Mouse (Mus musculus) embryonic facial prominence, embryonic 13.5 days (tissue): ENCODE results near the gene Srcin1. TPM values are rescaled to one million over a fixed set of nuclear protein-coding genes. Genes with fewer than 3 reads are reported as not detected.
A peak's percentile ranks its signal among the peaks of the same experiment; 100 is the strongest.

Experiments used
- ATAC-seq: fragments of 200-750 bp; cut with Nextera tagmentation; 2 replicates; pipeline ENCODE4 v1.8.0; 2017; ENCODE audit warnings: low read depth; ENCODE audit not compliant: insufficient number of reproducible peaks, insufficient read depth, low FRiP score, low TSS enrichment
- H3K27ac ChIP-seq: fragments of 300-500 bp; sonication (generic); 2 replicates; pipeline ENCODE4 v1.5.1; 2015; ENCODE audit warnings: moderate library complexity, mild to moderate bottlenecking, inconsistent platforms
- H3K27me3 ChIP-seq: fragments of 300-500 bp; sonication (generic); 2 replicates; pipeline ENCODE4 v1.6.1; 2015; ENCODE audit warnings: mild to moderate bottlenecking, inconsistent platforms
- H3K36me3 ChIP-seq: fragments of 300-500 bp; sonication (generic); 2 replicates; pipeline ENCODE4 v1.6.1; 2015; ENCODE audit warnings: mild to moderate bottlenecking, inconsistent platforms
- H3K4me1 ChIP-seq: fragments of 300-500 bp; sonication (generic); 2 replicates; pipeline ENCODE4 v1.6.1; 2015; ENCODE audit warnings: inconsistent platforms
- H3K4me2 ChIP-seq: fragments of 300-500 bp; sonication (generic); 2 replicates; pipeline ENCODE4 v1.6.1; 2015; ENCODE audit warnings: moderate library complexity, mild to moderate bottlenecking, inconsistent platforms
- H3K4me3 ChIP-seq: fragments of 300-500 bp; sonication (generic); 2 replicates; pipeline ENCODE4 v1.5.1; 2015; ENCODE audit warnings: mild to moderate bottlenecking, inconsistent platforms
- H3K9ac ChIP-seq: fragments of 300-500 bp; sonication (generic); 2 replicates; pipeline ENCODE4 v1.6.1; 2015; ENCODE audit warnings: mild to moderate bottlenecking, inconsistent platforms
- H3K9me3 ChIP-seq: fragments of 300-500 bp; sonication (generic); 2 replicates; pipeline ENCODE4 v1.6.1; 2016; ENCODE audit warnings: inconsistent platforms
- WGBS: fragments of 180-500 bp; shearing (Covaris S2); methylation state at CpG from one replicate; pipeline ENCODE4 v1.1.7; 2015; ENCODE audit warnings: mixed read lengths; 5-methylcytosine and 5-hydroxymethylcytosine counted together
- polyA plus RNA-seq: library from polyadenylated mRNA; unstranded; fragments of >200 nt; fragmentation: Nextera tagmentation; extraction: Ambion mirVana; gene quantifications from 2 replicates; pipeline ENCODE4 v1.2.1, GENCODE M21; 2015

The Srcin1 gene
- polyA plus RNA-seq, 1 experiment from 2014 or later: 0.76 TPM

DNA sequence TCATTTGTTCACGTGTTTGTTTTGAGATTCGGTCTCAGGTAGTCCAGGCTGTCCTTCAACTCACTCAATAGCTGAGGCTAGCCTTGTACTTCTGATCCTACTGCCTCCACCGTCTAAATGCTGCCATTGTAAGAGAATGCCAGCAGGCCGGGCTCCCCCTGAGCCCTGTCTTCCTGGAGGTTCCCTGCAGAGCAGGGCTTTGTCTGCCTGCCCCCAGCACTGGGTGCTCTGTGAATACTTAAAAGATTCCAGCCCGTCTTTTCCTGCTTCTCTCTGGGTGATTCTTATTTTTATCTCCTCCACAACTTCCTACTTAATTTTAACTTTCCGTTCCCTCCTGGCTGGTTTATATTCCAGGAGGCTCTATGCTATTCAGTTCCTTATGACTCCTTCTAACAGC is 26.2 kb upstream of the Srcin1 start:
- Histone ChIP-seq H3K4me1 (no peaks in the 10 kb centered on the region), H3K27me3 (no peaks in the 10 kb centered on the region), H3K4me2 (no peak overlapping the region), H3K9ac (no peak overlapping the region), H3K36me3 (no peaks in the 10 kb centered on the region), H3K27ac (no peak overlapping the region), H3K9me3 (no peaks in the 10 kb centered on the region), H3K4me3 (no peak overlapping the region)
- 24% methylated on average over 6 of the region's 6 CpGs for WGBS
- ATAC-seq: no peak

DNA sequence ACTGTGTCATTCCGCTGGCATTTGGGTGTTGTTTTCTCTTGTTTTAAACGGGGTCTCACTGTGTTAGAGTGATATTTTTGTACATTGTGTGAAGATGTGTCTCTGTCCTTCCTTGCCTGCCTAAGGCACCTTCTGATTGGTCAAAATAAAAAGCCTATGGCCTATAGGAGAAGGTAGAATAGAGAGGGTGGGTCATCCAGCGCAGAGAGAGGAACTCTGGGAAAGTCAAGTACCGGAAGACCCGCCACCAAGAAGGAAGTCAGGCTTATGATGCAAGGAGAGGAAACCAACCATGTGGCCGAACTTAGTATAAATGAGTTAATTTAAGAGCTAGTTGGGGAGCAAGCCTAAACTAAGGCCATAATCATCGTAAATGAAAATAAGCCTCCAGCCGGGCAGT is 23.1 kb upstream of the Srcin1 start:
- WGBS: 90% methylated on average over 8 of the region's 8 CpGs
- ATAC-seq: no peak
- no peak overlapping the region for H3K27ac ChIP-seq
- no peaks in the 10 kb centered on the region for H3K9me3 ChIP-seq
- H3K27me3 ChIP-seq: no peaks in the 10 kb centered on the region
- no peak overlapping the region for H3K4me2 ChIP-seq
- H3K4me1 ChIP-seq: no peaks in the 10 kb centered on the region
- no peaks in the 10 kb centered on the region for H3K36me3 ChIP-seq
- no peak overlapping the region for H3K9ac ChIP-seq
- H3K4me3 ChIP-seq: no peak overlapping the region

DNA sequence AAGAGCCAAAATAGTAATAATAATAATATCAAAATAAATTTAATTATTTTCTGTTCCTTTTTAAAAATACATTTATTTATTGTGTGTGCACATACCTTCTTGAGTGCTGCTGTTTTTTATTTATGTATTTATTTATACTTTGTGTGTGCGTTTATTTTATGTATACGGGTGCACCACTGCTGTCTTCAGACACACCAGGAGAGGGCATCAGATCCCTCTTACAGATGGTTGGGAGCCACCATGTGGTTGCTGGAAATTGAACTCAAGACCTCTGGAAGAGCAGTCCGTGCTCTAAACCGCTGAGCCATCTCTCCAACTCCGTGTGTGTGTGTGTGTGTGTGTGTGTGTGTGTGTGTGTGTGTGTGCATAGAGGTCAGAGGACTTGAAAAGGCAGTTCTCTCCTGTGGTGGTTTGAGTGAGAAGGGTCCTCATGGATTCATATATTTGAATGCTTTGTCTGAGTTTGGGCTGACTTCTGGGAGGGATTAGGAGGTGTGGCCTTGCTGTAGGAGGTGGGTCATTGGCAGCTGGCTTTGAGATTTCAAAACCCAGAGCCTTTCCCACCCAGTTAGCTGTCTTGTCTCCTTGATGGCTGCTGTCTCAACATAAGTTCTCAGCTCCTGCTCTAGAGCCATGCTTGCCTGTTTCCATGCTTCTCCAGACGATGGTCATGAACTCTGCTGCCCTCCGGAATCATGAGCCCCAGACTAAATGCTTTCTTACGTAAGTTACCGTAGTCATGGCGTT is 22.1 kb upstream of the Srcin1 start:
- 78% methylated on average over 10 of the region's 10 CpGs for WGBS
- Histone ChIP-seq H3K36me3 (no peaks in the 10 kb centered on the region), H3K27ac (no peak overlapping the region), H3K27me3 (no peaks in the 10 kb centered on the region), H3K4me2 (no peak overlapping the region), H3K9ac (no peak overlapping the region), H3K4me3 (no peak overlapping the region), H3K4me1 (no peaks in the 10 kb centered on the region), H3K9me3 (no peaks in the 10 kb centered on the region)
- ATAC-seq: no peak

DNA sequence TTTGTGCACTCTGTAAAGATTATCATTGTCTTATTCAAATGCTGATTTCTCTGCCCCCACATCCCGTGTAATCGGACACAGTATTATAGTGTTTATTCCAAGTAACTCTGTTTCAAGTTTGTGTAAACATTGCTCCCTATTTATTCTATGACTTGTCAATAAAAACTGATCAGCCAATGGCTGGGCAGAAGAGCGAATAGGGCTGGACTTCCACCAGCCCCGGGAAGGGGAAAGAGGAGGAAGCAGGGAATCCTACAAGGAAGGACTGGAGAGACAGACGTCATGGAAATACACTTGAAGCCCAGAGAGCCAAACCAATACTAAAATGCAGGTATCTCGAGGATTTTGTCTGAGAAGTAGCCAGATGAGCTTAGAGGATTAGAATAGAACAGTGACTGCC is 18.1 kb upstream of the Srcin1 start:
- Histone ChIP-seq H3K27ac (no peak overlapping the region), H3K9ac (no peak overlapping the region), H3K9me3 (no peaks in the 10 kb centered on the region), H3K27me3 (peaks cover 6% of the 10 kb centered on the region), H3K4me2 (no peak overlapping the region; the same call in 1 of the 2 replicates), H3K4me3 (no peak overlapping the region; the same call in 1 of the 2 replicates), H3K36me3 (no peaks in the 10 kb centered on the region), H3K4me1 (peaks cover 10% of the 10 kb centered on the region)
- 54% methylated on average over 6 of the region's 6 CpGs for WGBS
- ATAC-seq: no peak

DNA sequence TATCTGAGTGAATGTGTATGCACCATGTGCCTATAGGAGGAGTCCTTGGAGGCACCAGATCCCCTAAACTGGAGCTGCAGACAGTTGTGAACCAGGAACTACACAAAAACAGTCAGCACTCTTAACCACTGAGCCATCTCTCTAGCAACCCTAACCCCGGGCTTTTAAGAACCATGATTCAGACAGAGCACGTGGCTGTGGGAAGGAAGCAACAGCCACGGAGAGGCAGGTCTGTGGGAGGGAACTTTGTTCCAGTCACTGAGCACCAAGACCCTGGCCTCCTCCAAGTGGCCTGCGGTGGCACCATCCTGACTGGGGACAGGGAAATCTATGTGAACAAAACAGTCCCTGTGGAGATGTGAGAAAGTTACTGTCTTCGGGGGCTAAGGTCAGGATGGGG is 15.9 kb upstream of the Srcin1 start:
- no peak overlapping the region for H3K4me2 ChIP-seq
- peaks cover 12% of the 10 kb centered on the region for H3K4me1 ChIP-seq
- H3K27ac ChIP-seq: no peak overlapping the region
- H3K27me3 ChIP-seq: peaks cover 6% of the 10 kb centered on the region
- H3K36me3 ChIP-seq: no peaks in the 10 kb centered on the region
- ATAC-seq: no peak
- no peaks in the 10 kb centered on the region for H3K9me3 ChIP-seq
- no peak overlapping the region for H3K4me3 ChIP-seq
- 30% methylated on average over 5 of the region's 5 CpGs for WGBS
- H3K9ac ChIP-seq: no peak overlapping the region

DNA sequence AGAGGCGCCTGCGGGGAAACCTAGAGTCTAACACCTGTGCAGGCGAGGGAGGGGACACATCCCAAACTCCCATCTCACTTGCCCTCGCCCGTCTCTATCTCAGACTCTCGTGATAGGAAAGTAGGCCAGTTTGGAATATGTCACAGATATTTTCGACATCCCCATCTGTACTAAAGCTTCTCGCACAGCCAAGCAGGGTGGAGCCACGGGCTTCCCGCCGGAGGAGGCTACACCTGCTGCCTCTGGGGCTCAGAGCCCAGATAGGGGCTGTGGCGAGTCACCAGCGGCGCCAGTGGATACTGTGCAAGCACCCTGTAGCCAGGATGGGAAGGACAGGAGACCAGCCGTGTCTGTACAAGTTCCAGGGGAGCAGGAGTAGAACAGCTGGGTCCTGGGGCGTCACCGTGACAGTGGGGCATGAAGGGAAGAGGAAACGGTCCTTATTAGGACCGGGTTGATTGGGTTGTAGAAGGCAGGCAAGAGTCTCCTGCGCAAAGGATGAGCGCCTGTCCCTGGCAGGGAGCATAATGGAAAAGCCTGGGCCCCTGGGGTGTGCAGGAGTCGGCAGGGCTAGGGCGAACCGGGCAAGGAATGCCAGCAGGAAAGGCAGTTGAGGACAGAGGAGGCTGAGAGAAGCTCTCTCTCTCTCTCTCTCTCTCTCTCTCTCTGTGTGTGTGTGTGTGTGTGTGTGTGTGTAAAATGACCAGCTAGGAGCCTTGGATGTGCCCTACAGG is 14.4 kb upstream of the Srcin1 start:
- no peak overlapping the region for H3K4me3 ChIP-seq
- H3K27me3 ChIP-seq: peaks cover 6% of the 10 kb centered on the region
- no peaks in the 10 kb centered on the region for H3K36me3 ChIP-seq
- peaks cover 12% of the 10 kb centered on the region for H3K4me1 ChIP-seq
- 0 out of 2 replicates have a peak, but pooled peaks have one; percentile 52 for ATAC-seq
- peak overlapping the region; percentile 14; the same call in 1 of the 2 replicates for H3K4me2 ChIP-seq
- H3K27ac ChIP-seq: no peak overlapping the region
- WGBS: 28% methylated on average over 24 of the region's 24 CpGs
- H3K9ac ChIP-seq: no peak overlapping the region
- no peaks in the 10 kb centered on the region for H3K9me3 ChIP-seq

DNA sequence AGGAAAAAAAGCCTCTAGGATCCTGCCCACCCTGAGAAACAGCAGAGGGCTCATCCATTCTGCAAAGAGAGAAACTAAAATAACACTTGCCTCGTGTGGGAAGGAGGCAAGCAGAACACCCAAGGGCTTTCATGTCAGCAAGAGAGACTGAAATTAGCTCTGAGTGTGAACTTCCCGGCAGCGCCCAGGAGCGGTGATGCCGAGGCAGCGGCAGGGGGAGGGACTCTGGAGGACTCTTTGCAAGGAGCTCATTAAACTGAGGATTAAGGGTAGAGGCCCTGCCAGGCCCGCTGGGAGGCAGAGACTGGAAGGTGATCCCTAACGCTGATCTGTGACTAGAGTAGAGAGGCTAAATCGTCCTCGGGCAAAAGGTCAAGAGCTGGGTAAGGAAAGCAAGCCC is 13.2 kb upstream of the Srcin1 start:
- Histone ChIP-seq H3K9me3 (no peaks in the 10 kb centered on the region), H3K4me2 (peak overlapping the region; percentile 14; the same call in 1 of the 2 replicates), H3K36me3 (no peaks in the 10 kb centered on the region), H3K9ac (0 out of 2 replicates have a peak overlapping the region, but pooled peaks have one; percentile 16), H3K27ac (no peak overlapping the region), H3K4me1 (peaks cover 12% of the 10 kb centered on the region), H3K4me3 (no peak overlapping the region), H3K27me3 (peaks cover 6% of the 10 kb centered on the region)
- ATAC-seq: no peak
- 3% methylated on average over 10 of the region's 10 CpGs for WGBS

DNA sequence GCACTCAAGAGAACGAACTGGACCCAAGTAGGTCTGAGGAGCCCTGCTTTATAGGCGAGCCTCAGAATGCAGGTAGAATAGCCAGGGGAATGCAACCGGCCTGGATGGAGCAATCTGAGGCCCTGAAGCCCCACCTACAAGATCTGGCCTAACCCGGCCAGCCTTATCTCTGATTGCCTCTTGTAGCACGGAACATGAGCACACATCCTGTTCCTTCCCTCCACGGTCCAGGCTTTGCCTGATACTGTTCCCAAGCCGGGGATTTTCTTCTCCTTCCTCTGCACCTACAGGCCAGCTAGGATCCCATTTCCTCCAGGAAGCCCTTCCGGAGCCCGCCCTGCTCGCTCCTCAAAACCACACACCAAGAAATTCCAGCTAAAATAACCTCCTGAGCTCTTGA is 9.9 kb upstream of the Srcin1 start:
- peaks cover 6% of the 10 kb centered on the region for H3K27me3 ChIP-seq
- no peak overlapping the region for H3K9ac ChIP-seq
- H3K4me1 ChIP-seq: peaks cover 12% of the 10 kb centered on the region
- no peak overlapping the region for H3K27ac ChIP-seq
- ATAC-seq: no peak
- H3K4me2 ChIP-seq: no peak overlapping the region
- WGBS: 58% methylated on average over 10 of the region's 10 CpGs
- no peaks in the 10 kb centered on the region for H3K36me3 ChIP-seq
- H3K4me3 ChIP-seq: no peak overlapping the region
- no peaks in the 10 kb centered on the region for H3K9me3 ChIP-seq

DNA sequence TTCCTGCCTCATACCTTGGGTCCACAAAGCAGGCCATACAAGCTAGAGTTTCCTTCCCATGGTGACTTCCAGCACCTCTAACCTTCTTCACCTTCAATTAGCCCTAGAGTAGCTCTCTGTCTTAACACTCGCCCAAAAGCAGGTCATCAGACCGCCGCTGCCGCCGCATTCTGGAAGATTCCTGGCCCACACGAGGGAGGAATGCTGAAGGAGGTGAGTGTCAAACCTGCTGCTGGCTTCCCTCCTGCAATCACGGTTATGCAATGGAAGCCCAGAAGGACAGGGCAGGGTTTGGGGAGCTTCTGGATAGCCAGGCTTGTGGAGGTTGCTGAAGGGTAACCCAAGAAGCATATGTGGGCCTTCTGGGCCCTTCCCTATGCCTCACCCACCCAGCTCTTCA is 8.5 kb upstream of the Srcin1 start:
- no peak for ATAC-seq
- H3K9me3 ChIP-seq: no peaks in the 10 kb centered on the region
- H3K27ac ChIP-seq: no peak overlapping the region
- no peaks in the 10 kb centered on the region for H3K36me3 ChIP-seq
- H3K4me1 ChIP-seq: peaks cover 6% of the 10 kb centered on the region
- H3K4me3 ChIP-seq: no peak overlapping the region
- H3K9ac ChIP-seq: 0 out of 2 replicates have a peak overlapping the region, but pooled peaks have one; percentile 16
- 74% methylated on average over 7 of the region's 7 CpGs for WGBS
- no peak overlapping the region for H3K4me2 ChIP-seq
- no peaks in the 10 kb centered on the region for H3K27me3 ChIP-seq

DNA sequence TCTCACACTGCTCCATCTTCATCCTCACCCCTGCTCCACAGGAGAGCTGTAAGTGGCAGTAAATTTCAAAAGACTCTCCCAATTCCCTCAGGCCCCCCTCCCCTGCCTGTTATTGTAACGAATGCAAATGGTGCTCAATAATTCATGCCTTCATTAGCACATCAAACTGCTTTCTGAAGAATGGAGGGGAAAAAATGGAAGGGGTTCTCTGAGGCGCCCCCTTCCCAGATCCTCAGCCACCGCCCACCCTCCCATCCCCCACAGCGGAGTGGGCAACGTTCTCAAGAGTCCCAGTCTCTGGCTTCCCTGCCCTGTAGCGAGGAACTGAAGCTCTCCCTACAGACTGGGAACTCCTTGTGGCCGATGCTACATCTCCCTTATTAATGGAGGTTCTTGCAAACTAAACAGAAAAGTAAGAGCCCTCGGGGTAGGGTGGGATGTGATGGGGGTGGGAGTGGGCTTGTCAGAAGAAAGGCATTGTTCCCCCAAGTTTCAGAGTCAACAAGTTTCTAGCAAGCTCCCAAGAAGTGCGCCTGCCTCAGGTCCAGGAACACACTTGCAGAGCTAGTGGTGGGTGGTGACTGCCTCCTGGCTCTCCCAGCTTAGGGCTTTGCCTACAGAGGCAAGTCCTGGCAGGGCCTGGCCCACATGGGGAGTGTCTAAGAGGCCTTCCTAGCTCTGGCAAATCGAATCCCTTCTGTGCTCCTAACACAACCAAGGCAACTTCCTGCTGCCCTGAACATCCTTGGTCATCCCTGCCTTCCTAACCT is 3.3 kb upstream of the Srcin1 start:
- Histone ChIP-seq H3K9ac (no peak overlapping the region), H3K4me2 (no peak overlapping the region), H3K4me1 (peaks cover 31% of the 10 kb centered on the region), H3K36me3 (no peaks in the 10 kb centered on the region), H3K9me3 (no peaks in the 10 kb centered on the region), H3K27ac (peak overlapping the region; percentile 60), H3K27me3 (peaks cover 45% of the 10 kb centered on the region), H3K4me3 (no peak overlapping the region)
- ATAC-seq: no peak
- WGBS: 13% methylated on average over 10 of the region's 10 CpGs

DNA sequence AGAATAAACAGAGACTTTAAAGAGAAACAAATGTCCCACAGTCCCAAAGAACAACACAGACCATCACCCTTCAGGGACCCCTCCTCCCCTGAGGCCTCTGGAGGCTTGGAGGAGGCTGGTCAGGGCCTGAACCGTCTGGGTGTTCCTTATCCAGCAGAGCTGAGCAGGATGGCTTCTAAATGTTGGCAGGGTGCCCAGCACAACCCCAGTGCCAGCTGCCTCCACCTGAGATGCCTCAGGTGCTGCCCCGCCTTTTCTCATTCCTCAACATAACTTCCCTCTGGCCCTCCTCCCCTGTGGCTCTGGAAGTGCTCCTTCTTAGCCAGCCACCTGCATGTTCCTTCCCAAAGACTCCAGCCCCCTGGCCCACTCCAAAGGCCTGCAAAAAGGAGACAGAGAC is 2.3 kb upstream of the Srcin1 start:
- 14% methylated on average over 2 of the region's 2 CpGs for WGBS
- Histone ChIP-seq H3K9me3 (no peaks in the 10 kb centered on the region), H3K27me3 (peaks cover 54% of the 10 kb centered on the region), H3K4me3 (no peak overlapping the region), H3K4me2 (no peak overlapping the region), H3K27ac (peak overlapping the region; percentile 60), H3K4me1 (peaks cover 39% of the 10 kb centered on the region), H3K36me3 (no peaks in the 10 kb centered on the region), H3K9ac (no peak overlapping the region)
- no peak for ATAC-seq
